Mouse (Mus musculus): Measurements from ENCODE around the gene Map2k6. TPM values are rescaled to one million over a fixed set of nuclear protein-coding genes. Genes with fewer than 3 reads are reported as not detected.

The Map2k6 gene
- polyA plus RNA-seq, 1 experiment from 2014 or later, result 22.2 TPM

DNA sequence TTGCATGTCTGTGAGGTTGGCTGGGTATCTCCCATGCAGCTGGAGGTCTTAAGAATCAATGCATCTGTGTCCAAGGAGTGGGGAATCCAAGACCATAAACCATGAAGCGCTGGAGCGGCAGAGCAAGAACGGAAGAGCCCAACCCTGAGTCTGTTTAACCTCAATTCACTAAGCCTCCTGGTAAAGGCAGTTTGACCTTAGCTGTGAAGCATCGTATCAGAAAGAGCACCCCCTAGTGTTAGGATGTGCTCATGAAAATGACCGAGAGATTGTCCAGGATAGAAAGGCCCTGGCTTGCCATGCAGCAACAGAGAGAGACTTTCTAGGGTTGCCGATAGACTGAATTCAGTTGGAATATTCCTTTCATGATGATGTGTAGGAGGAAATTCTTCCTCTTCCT is 84.2 kb downstream of the Map2k6 start:
- Histone ChIP-seq H3K27ac (ENCODE audit: low read depth, low read length) (no peak overlapping the region), H3K36me3 (ENCODE audit: control insufficient read depth, insufficient read depth, low read length) (no peaks in the 10 kb centered on the region), H3K4me3 (ENCODE audit: low read depth, low read length) (no peak overlapping the region), H3K9ac (replicated peaks; ENCODE audit: low read depth, low read length) (no peak overlapping the region), H3K9me3 (ENCODE audit: control insufficient read depth, low read length) (no peaks in the 10 kb centered on the region), H3K4me2 (ENCODE audit: low read depth, low read length) (no peak overlapping the region), H3K4me1 (ENCODE audit: control insufficient read depth, insufficient read depth, low read length) (peaks cover 17% of the 10 kb centered on the region), H3K27me3 (ENCODE audit: control insufficient read depth, insufficient read depth, low read length) (0 out of 2 replicates have a peak, but pooled peaks cover 2% of the 10 kb centered on the region)
- no peak for ATAC-seq (ENCODE audit: low read depth)
- 25% methylated on average over 6 of the region's 6 CpGs for WGBS

DNA sequence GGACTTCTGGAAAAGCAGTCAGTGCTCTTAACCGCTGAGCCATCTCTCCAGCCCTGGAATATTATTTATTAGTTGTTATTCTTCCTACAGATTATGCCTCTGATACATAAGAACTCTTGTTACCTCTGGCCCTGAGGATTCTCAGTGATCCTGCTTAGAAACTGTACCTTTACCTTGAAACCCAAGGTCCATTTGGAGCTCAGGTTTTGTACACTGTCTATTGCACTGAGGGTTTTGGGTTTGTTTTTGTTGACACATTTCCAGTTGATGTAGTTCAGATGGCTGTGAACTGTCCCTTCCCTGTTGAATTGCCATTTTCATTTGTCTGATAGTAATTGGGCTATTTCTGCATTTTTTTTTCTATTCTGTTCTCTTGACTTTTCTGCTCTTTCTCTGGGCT is 85.5 kb downstream of the Map2k6 start:
- WGBS, result 89% methylated on average over 1 of the region's 1 CpGs

DNA sequence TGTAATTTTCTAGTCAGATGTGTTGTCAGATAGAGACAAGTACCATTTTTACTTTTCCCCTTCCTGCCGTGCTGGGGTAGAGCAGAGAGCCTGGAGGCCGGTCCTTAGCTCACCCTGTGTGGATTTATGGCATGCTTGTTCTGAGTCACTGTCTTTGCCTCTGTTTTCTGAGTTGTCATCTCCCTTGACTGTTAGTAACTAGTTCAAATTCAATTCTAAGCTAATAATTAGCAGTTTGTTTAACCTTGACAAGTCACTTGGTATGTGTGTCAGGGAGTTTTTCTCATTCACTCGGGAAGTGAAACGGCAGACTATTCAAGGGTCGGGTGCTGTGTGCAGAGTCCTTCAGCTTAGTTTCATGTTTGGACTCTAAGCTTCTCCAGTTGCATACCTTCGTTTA is 86.2 kb downstream of the Map2k6 start:
- Histone ChIP-seq H3K4me3 (ENCODE audit: low read depth, low read length) (no peak overlapping the region), H3K9ac (replicated peaks; ENCODE audit: low read depth, low read length) (no peak overlapping the region), H3K4me1 (ENCODE audit: control insufficient read depth, insufficient read depth, low read length) (peaks cover 3% of the 10 kb centered on the region; the same call in 1 of the 2 replicates), H3K4me2 (ENCODE audit: low read depth, low read length) (no peak overlapping the region), H3K27ac (ENCODE audit: low read depth, low read length) (no peak overlapping the region), H3K36me3 (ENCODE audit: control insufficient read depth, insufficient read depth, low read length) (no peaks in the 10 kb centered on the region), H3K9me3 (ENCODE audit: control insufficient read depth, low read length) (no peaks in the 10 kb centered on the region), H3K27me3 (ENCODE audit: control insufficient read depth, insufficient read depth, low read length) (0 out of 2 replicates have a peak, but pooled peaks cover 2% of the 10 kb centered on the region)
- ATAC-seq (ENCODE audit: low read depth), result no peak
- 80% methylated on average over 6 of the region's 6 CpGs for WGBS

More for the DNA sequence above, 85.5 kb downstream of the Map2k6 start:
- H3K27me3 ChIP-seq (ENCODE audit: control insufficient read depth, insufficient read depth, low read length), result 0 out of 2 replicates have a peak, but pooled peaks cover 2% of the 10 kb centered on the region
- H3K4me1 ChIP-seq (ENCODE audit: control insufficient read depth, insufficient read depth, low read length), result peaks cover 9% of the 10 kb centered on the region
- H3K9me3 ChIP-seq (ENCODE audit: control insufficient read depth, low read length), result no peaks in the 10 kb centered on the region
- no peaks in the 10 kb centered on the region for H3K36me3 ChIP-seq (ENCODE audit: control insufficient read depth, insufficient read depth, low read length)
- no peak overlapping the region for H3K9ac ChIP-seq (replicated peaks; ENCODE audit: low read depth, low read length)
- no peak overlapping the region for H3K27ac ChIP-seq (ENCODE audit: low read depth, low read length)
- ATAC-seq (ENCODE audit: low read depth), result no peak
- H3K4me3 ChIP-seq (ENCODE audit: low read depth, low read length), result no peak overlapping the region
- no peak overlapping the region for H3K4me2 ChIP-seq (ENCODE audit: low read depth, low read length)

DNA sequence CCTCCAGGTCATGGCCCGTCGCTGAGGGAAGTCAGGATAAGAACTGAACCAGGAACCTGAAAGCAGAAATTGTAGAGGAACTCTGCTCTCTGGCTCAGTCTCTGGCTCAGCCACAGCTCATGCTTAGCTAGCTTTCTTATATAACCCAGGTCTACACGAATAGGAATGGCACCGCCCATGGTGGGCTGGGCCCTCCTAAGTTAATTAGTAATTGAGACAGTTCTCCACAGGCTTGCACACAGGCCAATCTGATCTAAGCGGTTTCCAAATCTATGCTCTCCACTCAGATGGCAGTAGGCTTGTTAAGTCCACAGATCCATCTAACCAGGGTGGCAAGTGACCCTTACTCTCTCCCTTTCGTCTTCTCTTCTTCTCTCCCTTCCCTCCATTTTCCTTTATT is 88.9 kb downstream of the Map2k6 start:
- no peaks in the 10 kb centered on the region for H3K36me3 ChIP-seq (ENCODE audit: control insufficient read depth, insufficient read depth, low read length)
- no peaks in the 10 kb centered on the region for H3K27me3 ChIP-seq (ENCODE audit: control insufficient read depth, insufficient read depth, low read length)
- H3K27ac ChIP-seq (ENCODE audit: low read depth, low read length), result no peak overlapping the region
- no peak overlapping the region for H3K9ac ChIP-seq (replicated peaks; ENCODE audit: low read depth, low read length)
- H3K4me1 ChIP-seq (ENCODE audit: control insufficient read depth, insufficient read depth, low read length), result no peaks in the 10 kb centered on the region
- 94% methylated on average over 6 of the region's 6 CpGs for WGBS
- H3K9me3 ChIP-seq (ENCODE audit: control insufficient read depth, low read length), result no peaks in the 10 kb centered on the region
- no peak overlapping the region for H3K4me2 ChIP-seq (ENCODE audit: low read depth, low read length)
- no peak overlapping the region for H3K4me3 ChIP-seq (ENCODE audit: low read depth, low read length)
- ATAC-seq (ENCODE audit: low read depth), result no peak

- Histone ChIP-seq H3K9ac (replicated peaks; ENCODE audit: low read depth, low read length) (no peak overlapping the region), H3K9me3 (ENCODE audit: control insufficient read depth, low read length) (no peaks in the 10 kb centered on the region), H3K4me2 (ENCODE audit: low read depth, low read length) (no peak overlapping the region), H3K4me3 (ENCODE audit: low read depth, low read length) (no peak overlapping the region), H3K27me3 (ENCODE audit: control insufficient read depth, insufficient read depth, low read length) (no peaks in the 10 kb centered on the region), H3K4me1 (ENCODE audit: control insufficient read depth, insufficient read depth, low read length) (no peaks in the 10 kb centered on the region), H3K27ac (ENCODE audit: low read depth, low read length) (no peak overlapping the region), H3K36me3 (ENCODE audit: control insufficient read depth, insufficient read depth, low read length) (0 out of 2 replicates have a peak, but pooled peaks cover 3% of the 10 kb centered on the region)
- 94% methylated on average over 7 of the region's 7 CpGs for WGBS
- no peak for ATAC-seq (ENCODE audit: low read depth)
These were observed 89.4 kb downstream of the Map2k6 start for GRCm38 (mm10) chr11:110488301-110488700.

- H3K4me1 ChIP-seq (ENCODE audit: control insufficient read depth, insufficient read depth, low read length), result no peaks in the 10 kb centered on the region
- no peak overlapping the region for H3K27ac ChIP-seq (ENCODE audit: low read depth, low read length)
- H3K36me3 ChIP-seq (ENCODE audit: control insufficient read depth, insufficient read depth, low read length), result 0 out of 2 replicates have a peak, but pooled peaks cover 3% of the 10 kb centered on the region
- ATAC-seq (ENCODE audit: low read depth), result no peak
- H3K4me2 ChIP-seq (ENCODE audit: low read depth, low read length), result no peak overlapping the region
- H3K27me3 ChIP-seq (ENCODE audit: control insufficient read depth, insufficient read depth, low read length), result no peaks in the 10 kb centered on the region
- 80% methylated on average over 4 of the region's 4 CpGs for WGBS
- no peak overlapping the region for H3K9ac ChIP-seq (replicated peaks; ENCODE audit: low read depth, low read length)
- no peak overlapping the region for H3K4me3 ChIP-seq (ENCODE audit: low read depth, low read length)
- H3K9me3 ChIP-seq (ENCODE audit: control insufficient read depth, low read length), result no peaks in the 10 kb centered on the region
These were observed 96.6 kb downstream of the Map2k6 start for GRCm38 (mm10) chr11:110495323-110496060.

- Histone ChIP-seq H3K4me1 (ENCODE audit: control insufficient read depth, insufficient read depth, low read length) (no peaks in the 10 kb centered on the region), H3K9me3 (ENCODE audit: control insufficient read depth, low read length) (no peaks in the 10 kb centered on the region), H3K9ac (replicated peaks; ENCODE audit: low read depth, low read length) (no peak overlapping the region), H3K27ac (ENCODE audit: low read depth, low read length) (no peak overlapping the region), H3K36me3 (ENCODE audit: control insufficient read depth, insufficient read depth, low read length) (0 out of 2 replicates have a peak, but pooled peaks cover 3% of the 10 kb centered on the region), H3K4me2 (ENCODE audit: low read depth, low read length) (no peak overlapping the region), H3K27me3 (ENCODE audit: control insufficient read depth, insufficient read depth, low read length) (no peaks in the 10 kb centered on the region), H3K4me3 (ENCODE audit: low read depth, low read length) (no peak overlapping the region)
- no peak for ATAC-seq (ENCODE audit: low read depth)
- WGBS, result 54% methylated on average over 12 of the region's 12 CpGs
These were observed 97.1 kb downstream of the Map2k6 start for GRCm38 (mm10) chr11:110496061-110496446.

- H3K27ac ChIP-seq (ENCODE audit: low read depth, low read length), result no peak overlapping the region
- ATAC-seq (ENCODE audit: low read depth), result peak; percentile 41; the same call in 1 of the 2 replicates
- 47% methylated on average over 8 of the region's 8 CpGs for WGBS
These were observed 98.8 kb downstream of the Map2k6 start for GRCm38 (mm10) chr11:110497743-110498142.

DNA sequence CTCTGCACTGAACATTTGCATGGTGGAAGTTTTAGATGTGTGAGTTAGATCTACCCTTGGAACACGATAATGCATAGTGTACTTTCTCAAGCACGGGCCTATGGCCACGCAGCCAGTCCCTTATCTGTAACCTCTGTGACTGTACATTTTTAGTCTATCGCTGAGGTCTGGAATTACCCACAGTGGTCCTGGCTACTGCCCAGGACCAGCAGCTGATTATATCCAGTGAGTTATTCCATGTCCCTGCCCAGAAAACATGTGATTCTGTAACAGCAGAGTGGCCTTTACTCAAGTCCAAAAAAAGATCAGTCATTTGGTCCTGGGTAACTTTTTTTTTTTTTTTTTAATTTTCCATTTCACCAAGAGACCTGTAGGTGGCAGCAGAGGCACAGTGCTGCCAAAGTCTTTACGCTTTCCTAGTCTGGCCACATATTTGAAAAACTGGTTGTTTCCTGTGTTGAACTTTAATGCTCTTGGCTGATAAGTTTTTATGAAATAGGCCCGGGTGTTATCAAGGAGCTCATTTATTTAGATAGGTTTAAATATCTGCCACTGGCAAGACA is 99.8 kb downstream of the Map2k6 start:
- Histone ChIP-seq H3K36me3 (ENCODE audit: control insufficient read depth, insufficient read depth, low read length) (no peaks in the 10 kb centered on the region), H3K27me3 (ENCODE audit: control insufficient read depth, insufficient read depth, low read length) (no peaks in the 10 kb centered on the region), H3K9me3 (ENCODE audit: control insufficient read depth, low read length) (no peaks in the 10 kb centered on the region), H3K9ac (replicated peaks; ENCODE audit: low read depth, low read length) (no peak overlapping the region), H3K4me1 (ENCODE audit: control insufficient read depth, insufficient read depth, low read length) (no peaks in the 10 kb centered on the region), H3K27ac (ENCODE audit: low read depth, low read length) (no peak overlapping the region), H3K4me3 (ENCODE audit: low read depth, low read length) (no peak overlapping the region), H3K4me2 (ENCODE audit: low read depth, low read length) (no peak overlapping the region)
- ATAC-seq (ENCODE audit: low read depth), result no peak
- WGBS, result 71% methylated on average over 6 of the region's 6 CpGs

More at GRCm38 (mm10) chr11:110497743-110498142, 98.8 kb downstream of the Map2k6 start:
- Histone ChIP-seq H3K36me3 (ENCODE audit: control insufficient read depth, insufficient read depth, low read length) (0 out of 2 replicates have a peak, but pooled peaks cover 3% of the 10 kb centered on the region), H3K4me1 (ENCODE audit: control insufficient read depth, insufficient read depth, low read length) (no peaks in the 10 kb centered on the region), H3K9me3 (ENCODE audit: control insufficient read depth, low read length) (no peaks in the 10 kb centered on the region), H3K9ac (replicated peaks; ENCODE audit: low read depth, low read length) (no peak overlapping the region), H3K27me3 (ENCODE audit: control insufficient read depth, insufficient read depth, low read length) (no peaks in the 10 kb centered on the region), H3K4me2 (ENCODE audit: low read depth, low read length) (no peak overlapping the region), H3K4me3 (ENCODE audit: low read depth, low read length) (no peak overlapping the region)
